ENCODE assay signal across 9 mouse cellular contexts in the genomic region with DNA sequence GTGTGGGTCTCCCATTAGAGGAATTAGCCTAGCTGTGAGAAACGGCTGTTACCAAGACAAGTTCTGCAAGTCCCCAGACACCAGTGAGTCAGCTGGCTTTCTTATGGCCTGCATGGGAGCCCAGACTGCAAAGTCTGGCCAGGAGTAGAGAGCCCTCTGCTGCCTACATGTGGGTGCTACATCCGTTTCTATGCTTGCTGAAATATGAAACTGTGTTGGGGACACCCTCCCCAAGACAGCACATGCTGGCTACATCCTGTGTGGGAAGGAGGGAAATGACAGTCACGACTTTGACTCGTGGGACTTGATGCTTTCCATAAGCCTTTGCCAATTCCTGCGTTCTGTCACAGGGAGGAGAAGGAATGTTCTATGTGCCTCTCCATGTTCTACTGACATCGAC. TPM values are rescaled to one million over a fixed set of nuclear protein-coding genes. Genes with fewer than 3 reads are reported as not detected.
DNase-seq lines count a peak whose midpoint lies in the region; TF ChIP-seq lines count a peak whose summit lies in the region.
"Had no signal": no experiment of that assay in that cellular context is flagged by ENCODE, and none has a peak within 500 bp of the region (broad histone marks: within the 10 kb centered on the region; RNA-seq: fewer than 3 reads in every experiment).

No protein-coding gene starts in this region.

- TF ChIP-seq CTCF in E14TG2a.4 (conservative IDR thresholded peaks at IDR 0.05; ENCODE audit: low read length) = peak; percentile 42; the same call in 1 of the 2 replicates
- TF ChIP-seq CTCF in small intestine, adult 2 months (IDR thresholded peaks at IDR 0.05; ENCODE audit: extremely low read depth, insufficient read length, insufficient replicate concordance, low read depth, low read length) = peak; percentile 21; the same call in 1 of the 2 replicates

- DNase-seq in 416B (ENCODE audit: low read depth) = peak; percentile 89
- DNase-seq in cerebellum, adult 9-10 months = peak; percentile 85
- DNase-seq in gastrocnemius, postnatal 10 days = peak; percentile 20
- DNase-seq in kidney, postnatal 25 days = peak; percentile 19 to 45
- DNase-seq in lung, postnatal 4 days = peak; percentile 19 to 27

- peaks cover 6% of the 10 kb centered on the region for H3K27me3 ChIP-seq in E14TG2a.4 (ENCODE audit: insufficient read depth, low read length)
- no peaks in the 10 kb centered on the region for H3K27me3 ChIP-seq in small intestine, adult 2 months (ENCODE audit: control insufficient read depth, insufficient read depth, low read length)

- H3K9me3 ChIP-seq in E14TG2a.4 (ENCODE audit: low read length) = no peaks in the 10 kb centered on the region

- H3K27ac ChIP-seq in small intestine, adult 2 months (ENCODE audit: insufficient read depth, low read depth, low read length) = no peak overlapping the region

- H3K36me3 ChIP-seq in E14TG2a.4 (ENCODE audit: insufficient read depth, low read length) = no peaks in the 10 kb centered on the region
- no peaks in the 10 kb centered on the region for H3K36me3 ChIP-seq in small intestine, adult 2 months (ENCODE audit: control insufficient read depth, insufficient read depth, low read length)

- 25% methylated on average over 6 of the region's 6 CpGs for WGBS in small intestine, adult 2 months

- no peak overlapping the region for H3K4me3 ChIP-seq in E14TG2a.4 (replicated peaks; ENCODE audit: low read length)
- H3K4me3 ChIP-seq in small intestine, adult 2 months (ENCODE audit: low read depth, low read length) = no peak overlapping the region

- peaks cover 6% of the 10 kb centered on the region for H3K4me1 ChIP-seq in E14TG2a.4 (replicated peaks; ENCODE audit: low read depth, low read length)
- H3K4me1 ChIP-seq in small intestine, adult 2 months (ENCODE audit: control insufficient read depth, insufficient read depth, insufficient read length, low read length) = no peaks in the 10 kb centered on the region

- no peak for TF ChIP-seq POLR2A in small intestine, adult 2 months (IDR thresholded peaks at IDR 0.05; ENCODE audit: low read depth, low read length)

RNA-seq across cellular contexts. Expression of gene Bhlhe23, which starts 45.8 kb away (rescaled TPM):
- total RNA-seq in gastrocnemius, postnatal 10 days (2021) = not detected
- polyA plus RNA-seq in small intestine, adult 2 months (2012; rRNA removed) = not detected in 2 replicates
- total RNA-seq: neutrophil, adult 5-6 weeks had no signal
- polyA plus RNA-seq: gonadal fat pad, adult 2 months had no signal

Comparison
In these comparisons a context has a peak if more than half of its experiments do, and no peak if none do; other contexts are left out.
1. DNase-seq: peak in every context shown above with its lines; median percentile 89 in 416B; 85 in cerebellum, adult 9-10 months; 32 in kidney, postnatal 25 days; 23 in lung, postnatal 4 days; 20 in gastrocnemius, postnatal 10 days.